Mouse (Mus musculus) lung, embryonic 16.5 days (tissue): ENCODE data around the gene Hcar2. TPM values are rescaled to one million over a fixed set of nuclear protein-coding genes. Genes with fewer than 3 reads are reported as not detected.

Experiments
- ATAC-seq: fragments of 200-750 bp; cut with Nextera tagmentation; 2 replicates; pipeline ENCODE4 v1.8.0; 2017; ENCODE audit warnings: low read depth, mild to moderate bottlenecking, moderate library complexity
- H3K27ac ChIP-seq: fragments of 300-500 bp; sonication (generic); 2 replicates; pipeline ENCODE4 v1.5.1; 2014; ENCODE audit warnings: mild to moderate bottlenecking, control low read depth, low read length
- H3K27me3 ChIP-seq: fragments of 300-500 bp; sonication (generic); 2 replicates; pipeline ENCODE4 v1.6.1; 2014; ENCODE audit warnings: low read depth, low read length, mixed read lengths; ENCODE audit not compliant: control insufficient read depth, insufficient read depth
- H3K36me3 ChIP-seq: fragments of 300-500 bp; sonication (generic); 2 replicates; pipeline ENCODE4 v1.6.1; 2014; ENCODE audit warnings: low read length; ENCODE audit not compliant: control insufficient read depth, insufficient read depth
- H3K4me1 ChIP-seq: fragments of 300-500 bp; sonication (generic); replicated peaks from 2 replicates; pipeline ENCODE4 v1.6.1; 2014; ENCODE audit warnings: low read length, mixed read lengths; ENCODE audit not compliant: control insufficient read depth, insufficient read depth
- H3K4me2 ChIP-seq: fragments of 300-500 bp; sonication (generic); 2 replicates; pipeline ENCODE4 v1.6.1; 2014; ENCODE audit warnings: low read depth, low read length, control low read depth
- H3K4me3 ChIP-seq: fragments of 300-500 bp; sonication (generic); 2 replicates; pipeline ENCODE4 v1.5.1; 2014; ENCODE audit warnings: mild to moderate bottlenecking, low read length, control low read depth
- H3K9ac ChIP-seq: fragments of 300-500 bp; sonication (generic); 2 replicates; pipeline ENCODE4 v1.6.1; 2014; ENCODE audit warnings: low read length, control low read depth
- H3K9me3 ChIP-seq: fragments of 300-500 bp; sonication (generic); 2 replicates; pipeline ENCODE4 v1.6.1; 2016; ENCODE audit warnings: low read length; ENCODE audit not compliant: control insufficient read depth
- WGBS: fragments of 180-500 bp; shearing (Covaris S2); extraction: QIAGEN DNeasy Blood & Tissue Kit; methylation state at CpG from one replicate; pipeline ENCODE4 v1.1.7; 2014; 5-methylcytosine and 5-hydroxymethylcytosine counted together
- polyA plus RNA-seq: library from polyadenylated mRNA; unstranded; fragments of >200 nt; fragmentation: Nextera tagmentation; extraction: Ambion mirVana; gene quantifications from 2 replicates; pipeline ENCODE4 v1.2.1, GENCODE M21; 2015

Hcar2 gene
- polyA plus RNA-seq: 0.30 and 0.49 TPM in 2 replicates

- H3K27ac ChIP-seq: no peak within 1 kb of the TSS
- no peak within 1 kb of the TSS for H3K9ac ChIP-seq
- no peaks in the 10 kb centered on the region for H3K27me3 ChIP-seq
- no peaks in the 10 kb centered on the region for H3K36me3 ChIP-seq
- no peak for ATAC-seq
- H3K4me1 ChIP-seq: no peaks in the 10 kb centered on the region
- 53% methylated on average over 12 of the region's 12 CpGs for WGBS
- no peak within 1 kb of the TSS for H3K4me2 ChIP-seq
- H3K4me3 ChIP-seq: no peak within 1 kb of the TSS
- H3K9me3 ChIP-seq: no peaks in the 10 kb centered on the region
Observed at GRCm38 (mm10) chr5:123865365-123865764, at the start of gene Hcar2. Gene Hcar2, minus strand, starts transcription at chr5:123865499.

GRCm38 (mm10) chr5:123914852-123915251 lies 49.6 kb upstream of the Hcar2 start:
- Histone ChIP-seq H3K4me1 (no peaks in the 10 kb centered on the region), H3K27ac (no peak overlapping the region), H3K9me3 (no peaks in the 10 kb centered on the region), H3K9ac (no peak overlapping the region), H3K27me3 (no peaks in the 10 kb centered on the region), H3K4me2 (no peak overlapping the region), H3K4me3 (no peak overlapping the region), H3K36me3 (peaks cover 37% of the 10 kb centered on the region)
- no peak for ATAC-seq
- WGBS: 92% methylated on average over 3 of the region's 3 CpGs

GRCm38 (mm10) chr5:123907631-123907977 lies 42.3 kb upstream of the Hcar2 start:
- Histone ChIP-seq H3K4me1 (peaks cover 14% of the 10 kb centered on the region), H3K36me3 (peaks cover 16% of the 10 kb centered on the region; the same call in 1 of the 2 replicates), H3K4me2 (peak overlapping the region; percentile 79), H3K27me3 (no peaks in the 10 kb centered on the region), H3K27ac (no peak overlapping the region), H3K9ac (peak overlapping the region; percentile 88), H3K4me3 (peak overlapping the region; percentile 80), H3K9me3 (no peaks in the 10 kb centered on the region)
- WGBS: 3% methylated on average over 10 of the region's 10 CpGs
- no peak for ATAC-seq

- no peaks in the 10 kb centered on the region for H3K9me3 ChIP-seq
- H3K27ac ChIP-seq: peak within 1 kb of the TSS; percentile 60; the same call in 1 of the 2 replicates
- H3K4me1 ChIP-seq: peaks cover 14% of the 10 kb centered on the region
- peak within 1 kb of the TSS; percentile 80 for H3K4me3 ChIP-seq
- ATAC-seq: peak; percentile 98
- H3K36me3 ChIP-seq: peaks cover 15% of the 10 kb centered on the region; the same call in 1 of the 2 replicates
- H3K4me2 ChIP-seq: peak within 1 kb of the TSS; percentile 79
- 0% methylated on average over 53 of the region's 61 CpGs for WGBS
- H3K27me3 ChIP-seq: no peaks in the 10 kb centered on the region
- H3K9ac ChIP-seq: peak within 1 kb of the TSS; percentile 88
Observed at GRCm38 (mm10) chr5:123906976-123907630, 41.8 kb upstream of the Hcar2 start, which contains the start of gene Denr. Gene Denr, plus strand, starts transcription at chr5:123907175.

- Histone ChIP-seq H3K4me3 (peak overlapping the region; percentile 29), H3K4me1 (peaks cover 14% of the 10 kb centered on the region), H3K27ac (no peak overlapping the region), H3K36me3 (peaks cover 13% of the 10 kb centered on the region; the same call in 1 of the 2 replicates), H3K27me3 (no peaks in the 10 kb centered on the region), H3K4me2 (peak overlapping the region; percentile 49), H3K9me3 (no peaks in the 10 kb centered on the region), H3K9ac (no peak overlapping the region; the same call in 1 of the 2 replicates)
- no peak for ATAC-seq
- 70% methylated on average over 17 of the region's 17 CpGs for WGBS
Observed at GRCm38 (mm10) chr5:123906146-123906975, 41.1 kb upstream of the Hcar2 start.

DNA sequence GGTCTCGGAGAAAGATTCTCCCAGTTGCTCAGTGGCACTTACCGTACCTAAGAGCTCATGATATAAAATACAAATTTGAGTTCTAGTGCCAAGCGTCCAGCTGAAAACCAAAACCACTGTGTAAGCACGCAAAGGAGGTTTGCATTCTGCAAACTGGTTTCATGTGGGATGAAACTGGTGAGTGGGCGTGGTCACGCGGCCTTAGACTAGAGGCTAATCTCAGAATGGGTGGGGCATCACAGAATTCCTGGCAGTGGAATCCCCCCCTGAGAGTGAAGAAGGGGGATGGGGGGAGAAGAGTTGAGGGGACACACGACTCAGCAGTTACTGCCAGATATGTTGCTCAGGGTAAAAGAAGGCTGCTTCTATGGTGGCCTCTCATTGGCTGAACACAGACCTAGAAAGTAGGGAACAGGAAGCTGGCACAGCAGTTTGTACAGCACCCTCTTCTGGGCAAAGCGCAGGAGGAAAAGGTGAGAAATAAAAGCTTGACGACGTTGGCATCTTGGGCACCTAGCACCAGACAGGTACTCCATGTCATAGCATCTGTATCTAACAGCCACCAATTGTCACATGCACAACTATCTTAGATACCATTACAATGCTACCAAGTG lies 38.9 kb upstream of the Hcar2 start:
- Histone ChIP-seq H3K27me3 (no peaks in the 10 kb centered on the region), H3K4me3 (no peak overlapping the region), H3K9me3 (no peaks in the 10 kb centered on the region), H3K27ac (no peak overlapping the region), H3K4me2 (no peak overlapping the region), H3K9ac (no peak overlapping the region), H3K4me1 (peaks cover 14% of the 10 kb centered on the region), H3K36me3 (no peaks in the 10 kb centered on the region)
- ATAC-seq: no peak
- 60% methylated on average over 11 of the region's 11 CpGs for WGBS

GRCm38 (mm10) chr5:123897352-123897751 lies 32.1 kb upstream of the Hcar2 start:
- H3K36me3 ChIP-seq: no peaks in the 10 kb centered on the region
- ATAC-seq: no peak
- WGBS: 74% methylated on average over 13 of the region's 13 CpGs
- no peaks in the 10 kb centered on the region for H3K27me3 ChIP-seq
- no peak overlapping the region for H3K4me3 ChIP-seq
- H3K9me3 ChIP-seq: no peaks in the 10 kb centered on the region
- H3K9ac ChIP-seq: no peak overlapping the region
- no peaks in the 10 kb centered on the region for H3K4me1 ChIP-seq
- no peak overlapping the region for H3K27ac ChIP-seq
- no peak overlapping the region for H3K4me2 ChIP-seq

GRCm38 (mm10) chr5:123896395-123896794 lies 31.1 kb upstream of the Hcar2 start:
- no peaks in the 10 kb centered on the region for H3K27me3 ChIP-seq
- H3K9ac ChIP-seq: no peak overlapping the region
- no peak overlapping the region for H3K4me3 ChIP-seq
- no peaks in the 10 kb centered on the region for H3K9me3 ChIP-seq
- H3K27ac ChIP-seq: no peak overlapping the region
- no peak overlapping the region for H3K4me2 ChIP-seq
- no peaks in the 10 kb centered on the region for H3K36me3 ChIP-seq
- WGBS: 67% methylated on average over 11 of the region's 11 CpGs
- no peak for ATAC-seq
- H3K4me1 ChIP-seq: no peaks in the 10 kb centered on the region

GRCm38 (mm10) chr5:123893520-123893919 lies 28.2 kb upstream of the Hcar2 start:
- no peak overlapping the region for H3K4me3 ChIP-seq
- no peaks in the 10 kb centered on the region for H3K27me3 ChIP-seq
- no peaks in the 10 kb centered on the region for H3K4me1 ChIP-seq
- no peak overlapping the region for H3K4me2 ChIP-seq
- no peaks in the 10 kb centered on the region for H3K36me3 ChIP-seq
- H3K27ac ChIP-seq: no peak overlapping the region
- ATAC-seq: no peak
- H3K9me3 ChIP-seq: no peaks in the 10 kb centered on the region
- WGBS: 77% methylated on average over 5 of the region's 5 CpGs
- H3K9ac ChIP-seq: no peak overlapping the region
